Mouse (Mus musculus) MEL (cell line): ENCODE measurements around the gene Tob2. TPM values are rescaled to one million over a fixed set of nuclear protein-coding genes. Genes with fewer than 3 reads are reported as not detected.
A peak's percentile ranks its signal among the peaks of the same experiment; 100 is the strongest.

Experiments used
- DNase-seq: peaks from one replicate; pipeline ENCODE4 v3.0.0; 2011; ENCODE audit warnings: low read depth, low spot score
- H3K27ac ChIP-seq: 2 replicates; pipeline ENCODE4 v1.5.1; 2012; ENCODE audit warnings: low read depth, mild to moderate bottlenecking, control low read depth, low read length, moderate library complexity; ENCODE audit not compliant: control insufficient read depth
- H3K27me3 ChIP-seq, 2 experiments: fragments of 150-350 bp in 1 of 2; sonication (generic) in 1 of 2; 2 replicates each; pipeline ENCODE4 v1.6.1; 2012; ENCODE audit warnings: low read length in 2 of 2, mild to moderate bottlenecking in 2 of 2, improper control_type of control experiment in 1 of 2, moderate library complexity in 1 of 2; ENCODE audit not compliant: insufficient read depth in 2 of 2, control insufficient read depth in 1 of 2
- H3K36me3 ChIP-seq, 2 experiments: 2 replicates each; pipeline ENCODE4 v1.6.1; 2012 to 2014; ENCODE audit warnings: low read length in 2 of 2, improper control_type of control experiment in 1 of 2, inconsistent platforms in 1 of 2, mild to moderate bottlenecking in 1 of 2; ENCODE audit not compliant: insufficient read depth in 2 of 2, control insufficient read depth in 1 of 2
- H3K4me1 ChIP-seq, 2 experiments: fragments of 150-350 bp in 1 of 2; sonication (generic) in 1 of 2; 2 replicates each; pipeline ENCODE4 v1.6.1; 2012; ENCODE audit warnings: low read length in 2 of 2, improper control_type of control experiment in 1 of 2, mild to moderate bottlenecking in 1 of 2; ENCODE audit not compliant: insufficient read depth in 2 of 2, control insufficient read depth in 1 of 2
- H3K4me3 ChIP-seq, 2 experiments: fragments of 150-350 bp in 1 of 2; sonication (generic) in 1 of 2; 2 replicates each; pipeline ENCODE4 v1.5.1; 2012; ENCODE audit warnings: low read depth in 2 of 2, low read length in 2 of 2, mild to moderate bottlenecking in 2 of 2, moderate library complexity in 2 of 2, control low read depth in 1 of 2, improper control_type of control experiment in 1 of 2; ENCODE audit not compliant: control insufficient read depth in 1 of 2, insufficient read depth in 1 of 2
- H3K79me2 ChIP-seq: 2 replicates; pipeline ENCODE4 v1.6.1; 2012; ENCODE audit warnings: mild to moderate bottlenecking, low read length, moderate library complexity; ENCODE audit not compliant: control insufficient read depth, poor library complexity, insufficient read depth
- H3K9ac ChIP-seq: 2 replicates; pipeline ENCODE4 v1.6.1; 2012; ENCODE audit warnings: low read depth, mild to moderate bottlenecking, control low read depth, low read length, moderate library complexity; ENCODE audit not compliant: control insufficient read depth, poor library complexity, severe bottlenecking
- H3K9me3 ChIP-seq: fragments of 150-350 bp; sonication (generic); replicated peaks from 2 replicates; pipeline ENCODE4 v1.6.1; 2012; ENCODE audit warnings: mild to moderate bottlenecking, low read length, improper control_type of control experiment, moderate library complexity; ENCODE audit not compliant: insufficient read depth
- BHLHE40 ChIP-seq: IDR thresholded peaks from 2 replicates; pipeline ENCODE4 v1.6.1; 2012; ENCODE audit warnings: low read depth, mild to moderate bottlenecking, inconsistent platforms, low read length, improper control_type of control experiment, borderline replicate concordance
- CHD2 ChIP-seq: IDR thresholded peaks from 2 replicates; pipeline ENCODE4 v1.6.1; 2011; ENCODE audit warnings: low read length, improper control_type of control experiment
- CTCF ChIP-seq, 3 experiments: IDR thresholded peaks in 2 of 3; conservative IDR thresholded peaks in 1 of 3; 2 replicates each; pipeline ENCODE4 v1.5.1; 2011 to 2012; ENCODE audit warnings: low read length in 3 of 3, low read depth in 2 of 3, mild to moderate bottlenecking in 2 of 3, improper control_type of control experiment in 1 of 3, inconsistent platforms in 1 of 3, mixed read lengths in 1 of 3, moderate library complexity in 1 of 3; ENCODE audit not compliant: control insufficient read depth in 1 of 3, insufficient read depth in 1 of 3, poor library complexity in 1 of 3, severe bottlenecking in 1 of 3
- E2F4 ChIP-seq: IDR thresholded peaks from 2 replicates; pipeline ENCODE4 v1.6.1; 2011; ENCODE audit warnings: low read depth, low read length, improper control_type of control experiment, borderline replicate concordance
- ELF1 ChIP-seq: IDR thresholded peaks from 2 replicates; pipeline ENCODE4 v1.6.1; 2014; ENCODE audit warnings: low read depth, mild to moderate bottlenecking, inconsistent platforms, low read length, improper control_type of control experiment, moderate library complexity
- ETS1 ChIP-seq: IDR thresholded peaks from 2 replicates; pipeline ENCODE4 v1.6.1; 2012; ENCODE audit warnings: low read depth, mild to moderate bottlenecking, inconsistent platforms, low read length, improper control_type of control experiment, moderate library complexity
- GABPA ChIP-seq: IDR thresholded peaks from 2 replicates; pipeline ENCODE4 v1.6.1; 2012; ENCODE audit warnings: low read depth, mild to moderate bottlenecking, inconsistent platforms, low read length, improper control_type of control experiment, moderate library complexity
- GATA1 ChIP-seq: IDR thresholded peaks from 2 replicates; pipeline ENCODE4 v1.6.1; 2011; ENCODE audit warnings: low read depth, low read length, improper control_type of control experiment
- HCFC1 ChIP-seq: IDR thresholded peaks from 2 replicates; pipeline ENCODE4 v1.6.1; 2012; ENCODE audit warnings: low read depth, mild to moderate bottlenecking, inconsistent platforms, low read length, improper control_type of control experiment, moderate library complexity
- JUND ChIP-seq: IDR thresholded peaks from 2 replicates; pipeline ENCODE4 v1.6.1; 2011; ENCODE audit warnings: low read depth, mild to moderate bottlenecking, improper control_type of control experiment, low read length
- MAFK ChIP-seq: IDR thresholded peaks from 2 replicates; pipeline ENCODE4 v1.6.1; 2011; ENCODE audit warnings: low read depth, mild to moderate bottlenecking, low read length, improper control_type of control experiment, borderline replicate concordance
- MAX ChIP-seq: IDR thresholded peaks from 2 replicates; pipeline ENCODE4 v1.6.1; 2011; ENCODE audit warnings: low read length, improper control_type of control experiment
- MXI1 ChIP-seq: IDR thresholded peaks from 2 replicates; pipeline ENCODE4 v1.6.1; 2011; ENCODE audit warnings: mild to moderate bottlenecking, low read depth, low read length, improper control_type of control experiment
- MYB ChIP-seq: IDR thresholded peaks from 2 replicates; pipeline ENCODE4 v1.6.1; 2011; ENCODE audit warnings: mild to moderate bottlenecking, low read depth, low read length, improper control_type of control experiment
- MYC ChIP-seq: IDR thresholded peaks from 2 replicates; pipeline ENCODE4 v1.6.1; 2011; ENCODE audit warnings: low read depth, mild to moderate bottlenecking, low read length, improper control_type of control experiment, moderate library complexity
- NELFE ChIP-seq: IDR thresholded peaks from 2 replicates; pipeline ENCODE4 v1.6.1; 2011; ENCODE audit warnings: low read depth, low read length, improper control_type of control experiment
- NRF1 ChIP-seq: IDR thresholded peaks from 2 replicates; pipeline ENCODE4 v1.6.1; 2014; ENCODE audit warnings: low read depth, mild to moderate bottlenecking, inconsistent platforms, low read length, improper control_type of control experiment, moderate library complexity; ENCODE audit not compliant: poor library complexity, insufficient read depth, severe bottlenecking
- POLR2A ChIP-seq, 2 experiments: IDR thresholded peaks; 2 replicates each; pipeline ENCODE4 v1.6.1; 2011 to 2012; ENCODE audit warnings: low read length in 2 of 2, mild to moderate bottlenecking in 2 of 2, control low read depth in 1 of 2, improper control_type of control experiment in 1 of 2, low read depth in 1 of 2, moderate library complexity in 1 of 2; ENCODE audit not compliant: control insufficient read depth in 1 of 2, insufficient read depth in 1 of 2, poor library complexity in 1 of 2
- POLR2AphosphoS5 ChIP-seq: IDR thresholded peaks from 2 replicates; pipeline ENCODE4 v1.6.1; 2012; ENCODE audit warnings: low read depth, borderline replicate concordance, mild to moderate bottlenecking, inconsistent platforms, low read length, moderate library complexity, mixed read lengths
- RCOR1 ChIP-seq: IDR thresholded peaks from 2 replicates; pipeline ENCODE4 v1.6.1; 2012; ENCODE audit warnings: low read depth, mild to moderate bottlenecking, inconsistent platforms, low read length, improper control_type of control experiment
- SIN3A ChIP-seq: IDR thresholded peaks from 2 replicates; pipeline ENCODE4 v1.6.1; 2012; ENCODE audit warnings: low read length, improper control_type of control experiment, inconsistent platforms
- SMC3 ChIP-seq: IDR thresholded peaks from 2 replicates; pipeline ENCODE4 v1.6.1; 2011; ENCODE audit warnings: low read depth, low read length, improper control_type of control experiment
- TAL1 ChIP-seq: IDR thresholded peaks from 2 replicates; pipeline ENCODE4 v1.6.1; 2012; ENCODE audit warnings: mild to moderate bottlenecking, inconsistent platforms, low read length, moderate library complexity, mixed read lengths
- TBP ChIP-seq: IDR thresholded peaks from 2 replicates; pipeline ENCODE4 v1.8.0; 2011; ENCODE audit warnings: low read depth, low read length, improper control_type of control experiment
- UBTF ChIP-seq: IDR thresholded peaks from 2 replicates; pipeline ENCODE4 v1.6.1; 2012; ENCODE audit warnings: low read depth, mild to moderate bottlenecking, inconsistent platforms, low read length, improper control_type of control experiment, moderate library complexity, borderline replicate concordance; ENCODE audit not compliant: insufficient read depth
- USF2 ChIP-seq, 2 experiments: IDR thresholded peaks; 2 replicates each; pipeline ENCODE4 v1.6.1; 2011 to 2012; ENCODE audit warnings: improper control_type of control experiment in 2 of 2, low read length in 2 of 2, borderline replicate concordance in 1 of 2, inconsistent platforms in 1 of 2, low read depth in 1 of 2, mild to moderate bottlenecking in 1 of 2; ENCODE audit not compliant: insufficient read depth in 1 of 2
- ZC3H11A ChIP-seq: IDR thresholded peaks from 2 replicates; pipeline ENCODE4 v1.6.1; 2012; ENCODE audit warnings: low read depth, mild to moderate bottlenecking, inconsistent platforms, low read length, improper control_type of control experiment
- ZKSCAN1 ChIP-seq: IDR thresholded peaks from 2 replicates; pipeline ENCODE4 v1.6.1; 2012; ENCODE audit warnings: low read depth, mild to moderate bottlenecking, inconsistent platforms, low read length, improper control_type of control experiment, moderate library complexity
- polyA plus RNA-seq, 2 experiments: library from polyadenylated mRNA; stranded (reverse) in 1 of 2; unstranded in 1 of 2; fragments of >175 nt in 1 of 2; fragments of >200 nt in 1 of 2; gene quantifications; 2 replicates each; pipeline versions ENCODE4 v1.2.1 to v1.2.4; 2012; ENCODE audit warnings: low replicate concordance in 2 of 2, low read depth in 1 of 2; ENCODE audit not compliant: insufficient read length in 2 of 2, insufficient read depth in 1 of 2, missing spikeins in 1 of 2
- total RNA-seq: library from RNA; depleted of rRNA; stranded (reverse); fragments of 300-350 nt; gene quantifications from 2 replicates; pipeline ENCODE4 v1.2.3, GENCODE M21; 2012

The Tob2 gene
- total and polyA plus RNA-seq, 3 experiments: 20.7 to 23.5 TPM; not detected in 1

DNA sequence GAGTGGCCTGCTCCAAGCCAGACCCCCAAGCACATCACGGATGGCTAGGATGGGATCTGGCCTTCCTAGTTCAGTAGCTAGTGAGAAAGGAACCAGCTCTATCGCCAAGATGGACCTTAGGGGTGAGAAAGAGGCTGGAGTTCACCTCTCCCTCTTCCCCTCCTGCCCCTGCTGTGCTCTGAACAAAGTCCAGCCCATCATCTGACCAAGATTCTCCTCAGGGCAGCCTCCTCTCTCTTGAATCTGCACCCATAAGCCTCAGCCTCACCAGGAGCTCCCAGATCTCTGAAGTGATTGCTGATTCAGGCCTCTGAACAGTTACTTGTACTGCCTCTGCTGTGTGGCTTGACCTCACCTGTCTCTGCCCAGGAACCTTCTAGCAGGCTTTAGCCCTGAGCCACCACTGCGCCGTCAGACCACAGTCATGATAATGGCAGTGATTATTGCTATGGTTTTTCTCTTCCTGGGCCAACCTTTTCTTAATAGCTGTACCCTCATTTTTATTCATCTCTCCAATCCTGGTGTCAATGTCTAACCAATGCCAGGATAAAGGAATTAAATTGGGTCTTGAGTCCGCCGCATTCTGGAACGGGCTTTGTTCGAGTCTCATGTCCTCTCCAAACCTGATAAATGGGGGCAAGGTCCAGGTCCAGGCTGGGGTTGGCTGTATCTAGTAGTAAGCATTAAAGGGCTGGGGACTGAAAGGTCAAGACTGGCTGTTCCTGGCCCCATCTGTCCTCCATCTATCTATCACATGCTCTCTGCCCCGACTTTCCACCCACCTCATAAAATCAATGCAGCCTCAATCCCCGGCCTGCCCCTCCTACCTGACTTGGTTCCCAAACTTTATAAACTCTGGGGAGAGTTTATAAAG is 23.4 kb downstream of the Tob2 start:
- no peak overlapping the region for H3K9ac ChIP-seq
- H3K27me3 ChIP-seq: no peaks in the 10 kb centered on the region
- H3K36me3 ChIP-seq: peaks cover 0 to 3% of the 10 kb centered on the region in 2 experiments; a peak in 2 of 4 replicates
- H3K4me3 ChIP-seq: peak overlapping the region in 1 of 2 experiments; percentile 78; a peak in 1 of 4 replicates
- no peaks in the 10 kb centered on the region for H3K9me3 ChIP-seq
- peaks cover 17 to 36% of the 10 kb centered on the region in 2 experiments for H3K4me1 ChIP-seq
- no peak overlapping the region for H3K27ac ChIP-seq
- no peak for DNase-seq
- TF ChIP-seq MXI1 (no peak), MAX (no peak), ELF1 (no peak), NELFE (no peak), HCFC1 (no peak), MYB (no peak), USF2 (IDR thresholded peaks at IDR 0.05; ENCODE audit: borderline replicate concordance in 1 of 2, insufficient read depth in 1 of 2, low read depth in 1 of 2, low read length in 2 of 2) (no peak), UBTF (no peak), GATA1 (0 out of 2 replicates have a peak, but pooled peaks have one; percentile 20), MAFK (no peak), GABPA (no peak), E2F4 (no peak), POLR2A (IDR thresholded peaks at IDR 0.05; ENCODE audit: control insufficient read depth in 1 of 2, insufficient read depth in 1 of 2, low read depth in 1 of 2, low read length in 2 of 2, poor library complexity in 1 of 2) (0 out of 4 replicates have a peak, but pooled peaks of 1 of the 2 experiments have one; percentile 5)
- no peaks in the 10 kb centered on the region; the same call in 1 of the 2 replicates for H3K79me2 ChIP-seq

DNA sequence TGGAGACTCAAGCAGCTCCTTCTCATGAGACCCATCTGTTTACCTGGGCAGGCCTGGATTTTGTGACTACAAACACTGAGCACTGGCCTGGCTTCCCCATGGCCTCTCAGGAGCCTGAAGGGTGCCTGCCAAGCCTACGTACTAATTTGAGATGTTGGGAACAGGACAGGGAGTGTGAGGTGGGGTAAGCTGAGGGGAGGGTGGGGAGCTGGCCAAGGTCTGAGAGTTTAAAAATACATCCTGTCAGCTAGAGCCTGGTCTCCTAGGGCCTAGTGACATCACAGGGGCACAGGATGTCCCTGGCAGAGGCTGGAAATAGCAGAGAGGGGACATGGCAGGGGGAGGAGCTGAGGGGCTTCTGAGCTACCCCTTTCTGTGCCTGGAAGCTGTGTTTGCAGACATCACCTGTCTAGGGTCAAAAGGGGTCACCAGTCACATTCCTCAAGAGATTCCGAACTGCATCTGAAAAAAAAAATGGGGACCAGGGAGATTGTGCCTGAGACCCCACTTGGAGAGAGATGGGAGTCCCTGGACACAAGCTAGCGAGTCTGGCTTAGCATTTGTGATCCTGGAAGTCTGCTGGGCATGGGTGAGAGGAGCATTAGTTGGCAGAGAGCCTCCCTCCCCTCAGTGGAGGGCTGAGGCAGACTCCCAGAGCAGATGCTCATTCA is 24.3 kb downstream of the Tob2 start:
- peaks cover 17 to 30% of the 10 kb centered on the region in 2 experiments for H3K4me1 ChIP-seq
- no peaks in the 10 kb centered on the region for H3K9me3 ChIP-seq
- H3K27me3 ChIP-seq: no peaks in the 10 kb centered on the region
- TF ChIP-seq GABPA (no peak), TAL1 (no peak), ELF1 (no peak), SMC3 (no peak), CHD2 (no peak), TBP (no peak), MYC (no peak), BHLHE40 (no peak), NRF1 (no peak), ZKSCAN1 (no peak), RCOR1 (no peak), NELFE (no peak), JUND (no peak), GATA1 (no peak), MAFK (no peak), SIN3A (no peak), ETS1 (no peak), CTCF (IDR thresholded peaks at IDR 0.05 in 2 of 3, conservative IDR thresholded peaks at IDR 0.05 in 1 of 3; ENCODE audit: control insufficient read depth in 1 of 3, insufficient read depth in 1 of 3, low read depth in 2 of 3, low read length in 3 of 3, poor library complexity in 1 of 3, severe bottlenecking in 1 of 3) (no peak), POLR2AphosphoS5 (no peak), ZC3H11A (no peak)
- no peaks in the 10 kb centered on the region; the same call in 1 of the 2 replicates for H3K79me2 ChIP-seq
- DNase-seq: no peak
- H3K4me3 ChIP-seq: no peak overlapping the region
- H3K36me3 ChIP-seq: peaks cover 0 to 3% of the 10 kb centered on the region in 2 experiments; a peak in 2 of 4 replicates
- H3K9ac ChIP-seq: no peak overlapping the region
- no peak overlapping the region for H3K27ac ChIP-seq
